Mouse (Mus musculus): Measurements from ENCODE around the gene Reps2.

- TF ChIP-seq EP300 (IDR thresholded peaks at IDR 0.05; ENCODE audit: low read depth) (no peak), CTCF (IDR thresholded peaks at IDR 0.05; ENCODE audit: low read depth) (no peak)
Measured at GRCm38 (mm10) chrX:162500962-162501361, 142.5 kb downstream of the Reps2 start.

Measured in heart, postnatal 0 days (tissue).